Mouse (Mus musculus) c-Kit-positive CD71-positive TER-119-positive erythroid progenitor cells, embryonic 14.5 days (primary cell): ENCODE measurements around the gene Myh13.

ENCODE experiments used
- DNase-seq: peaks from one replicate; pipeline ENCODE4 v3.0.0-alpha.2; 2013; ENCODE audit warnings: low spot score

Myh13 gene

GRCm38 (mm10) chr11:67321358-67321757 is at the start of gene Myh13:
Myh13 (plus strand) TSS chr11:67321658.
- no peak for DNase-seq

GRCm38 (mm10) chr11:67276601-67277174 is 44.8 kb upstream of the Myh13 start, which contains the start of gene Myh8:
Myh8 (plus strand) TSS chr11:67277124.
- no peak for DNase-seq

GRCm38 (mm10) chr11:67293440-67293839 is 28.0 kb upstream of the Myh13 start:
- no peak for DNase-seq

- DNase-seq, result no peak
Observed at GRCm38 (mm10) chr11:67313733-67314452, 7.6 kb upstream of the Myh13 start.

GRCm38 (mm10) chr11:67326536-67326935 is 5.1 kb downstream of the Myh13 start:
- DNase-seq, result no peak

- DNase-seq, result no peak
Observed at GRCm38 (mm10) chr11:67344556-67344955, 23.1 kb downstream of the Myh13 start.

GRCm38 (mm10) chr11:67345186-67345855 is 23.9 kb downstream of the Myh13 start:
- DNase-seq, result no peak

GRCm38 (mm10) chr11:67345856-67346236 is 24.4 kb downstream of the Myh13 start:
- no peak for DNase-seq

- DNase-seq, result peak; percentile 34
Observed at GRCm38 (mm10) chr11:67350153-67350768, 28.8 kb downstream of the Myh13 start.

GRCm38 (mm10) chr11:67353011-67353410 is 31.6 kb downstream of the Myh13 start:
- DNase-seq, result no peak

- DNase-seq, result no peak
Observed at GRCm38 (mm10) chr11:67358031-67358430, 36.6 kb downstream of the Myh13 start.

- no peak for DNase-seq
Observed at GRCm38 (mm10) chr11:67362236-67362635, 40.8 kb downstream of the Myh13 start.

GRCm38 (mm10) chr11:67364551-67364950 is 43.1 kb downstream of the Myh13 start:
- DNase-seq, result no peak

- DNase-seq, result no peak
Observed at GRCm38 (mm10) chr11:67364986-67365721, 43.7 kb downstream of the Myh13 start.

GRCm38 (mm10) chr11:67366936-67367335 is 45.5 kb downstream of the Myh13 start:
- DNase-seq, result no peak

GRCm38 (mm10) chr11:67373333-67373732 is 51.9 kb downstream of the Myh13 start:
- no peak for DNase-seq

- DNase-seq, result no peak
Observed at GRCm38 (mm10) chr11:67376308-67376707, 54.9 kb downstream of the Myh13 start.

GRCm38 (mm10) chr11:67379703-67380510 is 58.4 kb downstream of the Myh13 start:
- no peak for DNase-seq

- DNase-seq, result no peak
Observed at GRCm38 (mm10) chr11:67381833-67382232, 60.4 kb downstream of the Myh13 start.

- DNase-seq, result no peak
Observed at GRCm38 (mm10) chr11:67384653-67385052, 63.2 kb downstream of the Myh13 start.

GRCm38 (mm10) chr11:67386815-67387415 is 65.5 kb downstream of the Myh13 start:
- no peak for DNase-seq
